Mouse (Mus musculus): ENCODE measurements around the gene Insl6. TPM values are rescaled to one million over a fixed set of nuclear protein-coding genes. Genes with fewer than 3 reads are reported as not detected.

Insl6 gene
- polyA plus RNA-seq (2014; fragmentation: Nextera tagmentation; extraction: Ambion mirVana): 1.8 and 2.6 TPM in 2 replicates

DNA sequence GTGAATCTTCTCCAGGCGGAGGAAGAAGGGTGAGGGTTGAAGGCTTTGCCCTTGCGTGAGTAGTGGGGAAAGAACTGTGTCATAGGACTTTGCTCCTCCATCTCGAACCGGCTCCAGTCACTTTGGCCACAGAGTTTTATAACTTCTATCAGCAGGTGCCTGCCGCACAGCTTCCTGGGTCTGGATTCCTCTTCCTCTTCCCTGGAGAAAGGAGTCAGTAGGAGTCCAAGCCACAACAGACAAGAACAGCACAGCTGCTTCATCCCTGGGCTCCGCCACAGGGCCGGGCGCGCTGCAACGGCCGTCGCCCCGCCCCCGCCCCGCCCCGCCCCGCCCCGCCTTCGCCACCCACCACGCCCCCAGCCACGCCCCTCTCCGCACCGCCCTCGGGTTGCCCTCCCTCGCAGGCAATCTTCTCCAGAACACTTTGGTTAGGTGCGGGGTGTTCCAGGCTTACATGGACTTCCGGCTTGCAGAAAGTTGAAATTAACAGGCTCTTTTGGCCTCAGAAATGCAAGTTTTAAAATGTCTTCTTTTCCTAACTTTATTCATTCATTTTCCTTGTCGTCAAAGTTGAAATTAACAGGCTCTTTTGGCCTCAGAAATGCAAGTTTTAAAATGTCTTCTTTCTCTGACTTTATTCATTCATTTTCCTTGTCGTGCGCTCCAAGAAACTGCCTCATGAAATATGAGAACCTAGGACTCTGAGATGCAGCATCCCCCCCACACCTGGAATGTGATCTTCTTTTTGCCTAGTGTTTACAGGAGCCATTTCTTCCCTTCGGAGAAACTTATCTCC is at the start of gene Insl6:
Gene Insl6, minus strand, starts transcription at position 304 of the 799 bp plus-strand sequence.
- WGBS: 1% methylated on average over 29 of the region's 31 CpGs
- peak within 1 kb of the TSS; percentile 42 for H3K9ac ChIP-seq
- no peak within 1 kb of the TSS for H3K27ac ChIP-seq (ENCODE audit: low read depth)

DNA sequence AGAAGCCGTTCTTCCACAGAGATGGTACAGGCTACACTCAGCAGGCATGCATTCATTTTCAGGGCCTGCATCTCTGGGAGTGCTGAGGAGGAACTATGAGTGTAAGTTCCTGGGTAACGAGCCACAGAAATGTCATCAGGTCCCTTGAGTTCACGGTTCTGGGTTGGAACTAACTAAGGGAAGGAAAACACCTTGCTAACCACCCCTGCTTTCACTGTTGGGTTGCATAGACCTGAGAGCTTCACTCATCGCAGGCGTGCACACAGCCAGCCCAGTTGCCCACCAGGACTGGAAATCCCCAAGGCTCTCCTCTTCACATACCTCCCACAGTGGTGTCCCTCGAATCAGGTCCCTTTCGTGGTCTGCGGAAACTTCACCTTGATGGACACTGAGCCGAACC is 49.8 kb upstream of the Insl6 start:
- TF ChIP-seq CTCF (IDR thresholded peaks at IDR 0.05; ENCODE audit: low read depth): no peak
- Histone ChIP-seq H3K27me3 (ENCODE audit: insufficient read depth, low read length) (no peaks in the 10 kb centered on the region), H3K27ac (ENCODE audit: low read depth) (no peak overlapping the region), H3K9me3 (ENCODE audit: low read depth, low read length) (no peaks in the 10 kb centered on the region), H3K4me2 (no peak overlapping the region), H3K36me3 (ENCODE audit: insufficient read depth) (no peaks in the 10 kb centered on the region), H3K4me1 (ENCODE audit: insufficient read depth) (no peaks in the 10 kb centered on the region), H3K4me3 (ENCODE audit: low read depth, low read length) (no peak overlapping the region), H3K9ac (no peak overlapping the region)
- ATAC-seq (ENCODE audit: insufficient read depth) (no peak), DNase-seq (no peak)
- 88% methylated on average over 9 of the region's 9 CpGs for WGBS

More for the DNA sequence above, at the start of gene Insl6:
- peak; percentile 79 for DNase-seq
- peak within 1 kb of the TSS; percentile 70 for H3K4me2 ChIP-seq
- no peaks in the 10 kb centered on the region for H3K9me3 ChIP-seq (ENCODE audit: low read depth, low read length)
- peak; percentile 97 for ATAC-seq (ENCODE audit: insufficient read depth)
- TF ChIP-seq CTCF (IDR thresholded peaks at IDR 0.05; ENCODE audit: low read depth): no peak
- H3K36me3 ChIP-seq (ENCODE audit: insufficient read depth): no peaks in the 10 kb centered on the region
- peak within 1 kb of the TSS; percentile 34 for H3K4me3 ChIP-seq (ENCODE audit: low read depth, low read length)
- H3K4me1 ChIP-seq (ENCODE audit: insufficient read depth): peaks cover 4% of the 10 kb centered on the region; the same call in 1 of the 2 replicates
- no peaks in the 10 kb centered on the region for H3K27me3 ChIP-seq (ENCODE audit: insufficient read depth, low read length)

DNA sequence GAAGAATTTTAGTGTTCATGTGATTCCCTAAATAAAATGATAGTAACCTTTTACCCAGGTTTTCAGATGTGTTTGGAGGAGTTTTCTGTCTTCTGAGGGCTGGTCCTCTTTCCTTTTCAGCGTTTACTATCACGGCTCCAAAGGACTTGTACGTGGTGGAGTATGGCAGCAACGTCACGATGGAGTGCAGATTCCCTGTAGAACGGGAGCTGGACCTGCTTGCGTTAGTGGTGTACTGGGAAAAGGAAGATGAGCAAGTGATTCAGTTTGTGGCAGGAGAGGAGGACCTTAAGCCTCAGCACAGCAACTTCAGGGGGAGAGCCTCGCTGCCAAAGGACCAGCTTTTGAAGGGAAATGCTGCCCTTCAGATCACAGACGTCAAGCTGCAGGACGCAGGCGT is 48.3 kb upstream of the Insl6 start:
- Histone ChIP-seq H3K9ac (no peak overlapping the region), H3K27ac (ENCODE audit: low read depth) (no peak overlapping the region), H3K9me3 (ENCODE audit: low read depth, low read length) (no peaks in the 10 kb centered on the region), H3K27me3 (ENCODE audit: insufficient read depth, low read length) (no peaks in the 10 kb centered on the region), H3K4me1 (ENCODE audit: insufficient read depth) (no peaks in the 10 kb centered on the region), H3K4me2 (peak overlapping the region; percentile 51), H3K36me3 (ENCODE audit: insufficient read depth) (no peaks in the 10 kb centered on the region), H3K4me3 (ENCODE audit: low read depth, low read length) (0 out of 2 replicates have a peak overlapping the region, but pooled peaks have one; percentile 6)
- ATAC-seq (ENCODE audit: insufficient read depth) (no peak), DNase-seq (no peak)
- no peak for TF ChIP-seq CTCF (IDR thresholded peaks at IDR 0.05; ENCODE audit: low read depth)
- WGBS: 24% methylated on average over 11 of the region's 11 CpGs

DNA sequence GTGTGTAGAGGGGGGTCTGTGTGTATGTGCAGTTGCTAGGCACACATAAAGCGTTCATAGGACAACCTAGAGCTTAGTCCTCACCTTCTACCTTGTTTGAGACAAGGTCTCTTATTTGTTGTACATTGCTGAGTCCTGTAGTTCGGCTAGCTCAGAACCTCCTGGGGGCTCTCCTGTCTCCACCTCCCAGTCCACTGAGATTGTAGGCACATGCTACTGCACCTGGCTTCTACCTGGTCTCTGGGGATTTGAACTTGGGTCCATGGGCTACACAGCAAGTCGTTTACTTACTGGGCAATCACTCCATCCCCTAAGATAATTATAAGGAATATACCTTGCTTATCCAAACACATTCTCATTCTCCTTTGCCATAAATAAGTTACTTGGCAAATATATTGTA is 47.5 kb upstream of the Insl6 start:
- H3K9ac ChIP-seq: no peak overlapping the region
- no peak overlapping the region for H3K4me2 ChIP-seq
- DNase-seq (no peak), ATAC-seq (ENCODE audit: insufficient read depth) (no peak)
- H3K4me3 ChIP-seq (ENCODE audit: low read depth, low read length): no peak overlapping the region
- H3K36me3 ChIP-seq (ENCODE audit: insufficient read depth): no peaks in the 10 kb centered on the region
- no peak overlapping the region for H3K27ac ChIP-seq (ENCODE audit: low read depth)
- no peak for TF ChIP-seq CTCF (IDR thresholded peaks at IDR 0.05; ENCODE audit: low read depth)
- WGBS: 86% methylated on average over 3 of the region's 3 CpGs
- no peaks in the 10 kb centered on the region for H3K27me3 ChIP-seq (ENCODE audit: insufficient read depth, low read length)
- H3K9me3 ChIP-seq (ENCODE audit: low read depth, low read length): no peaks in the 10 kb centered on the region
- no peaks in the 10 kb centered on the region for H3K4me1 ChIP-seq (ENCODE audit: insufficient read depth)

- WGBS: 61% methylated on average over 4 of the region's 4 CpGs
These were observed 47.0 kb upstream of the Insl6 start for GRCm38 (mm10) chr19:29372138-29372537.

DNA sequence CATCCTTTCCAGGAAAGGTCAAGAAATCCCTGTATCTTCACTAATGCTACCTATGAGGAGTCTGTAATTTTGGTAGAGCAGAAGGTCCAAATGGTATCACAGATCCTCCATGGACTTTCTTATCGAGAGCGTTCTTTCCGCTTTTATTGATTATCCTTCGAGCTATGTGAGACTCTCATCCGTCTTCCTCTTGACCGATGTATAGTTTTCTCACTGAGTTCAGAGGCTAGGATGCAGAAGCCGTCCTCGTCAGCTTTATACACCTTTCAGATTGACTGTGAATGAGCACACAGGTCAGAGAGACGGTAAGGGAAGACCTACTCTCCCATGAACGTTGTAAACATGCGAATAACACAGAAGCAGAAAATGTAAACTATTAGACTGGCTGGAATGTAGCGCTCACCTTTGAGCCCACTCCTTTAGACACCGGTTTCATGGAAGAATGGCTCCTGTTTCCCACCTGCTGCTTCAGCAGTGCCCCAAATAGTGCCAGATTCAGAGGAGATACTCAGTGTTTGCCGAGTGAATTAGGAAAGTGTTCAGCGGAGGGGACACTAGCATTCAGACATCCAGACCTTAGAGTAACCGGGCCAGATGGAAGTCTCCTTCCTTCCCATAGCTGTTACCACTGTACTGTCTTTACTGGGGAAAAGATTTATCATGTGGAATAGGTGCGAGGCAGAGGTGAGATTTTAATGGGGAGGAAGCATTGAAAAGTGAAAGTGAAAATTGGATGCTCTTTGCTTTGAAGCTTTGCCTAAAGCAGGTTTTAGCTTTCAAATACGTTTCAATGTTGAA is 46.3 kb upstream of the Insl6 start:
- Histone ChIP-seq H3K9me3 (ENCODE audit: low read depth, low read length) (no peaks in the 10 kb centered on the region), H3K4me2 (no peak overlapping the region), H3K4me1 (ENCODE audit: insufficient read depth) (0 out of 2 replicates have a peak, but pooled peaks cover 2% of the 10 kb centered on the region), H3K9ac (no peak overlapping the region), H3K27ac (ENCODE audit: low read depth) (no peak overlapping the region), H3K36me3 (ENCODE audit: insufficient read depth) (no peaks in the 10 kb centered on the region), H3K4me3 (ENCODE audit: low read depth, low read length) (no peak overlapping the region), H3K27me3 (ENCODE audit: insufficient read depth, low read length) (no peaks in the 10 kb centered on the region)
- no peak for TF ChIP-seq CTCF (IDR thresholded peaks at IDR 0.05; ENCODE audit: low read depth)
- DNase-seq (no peak), ATAC-seq (ENCODE audit: insufficient read depth) (no peak)
- WGBS: 64% methylated on average over 18 of the region's 18 CpGs

More at GRCm38 (mm10) chr19:29372138-29372537, 47.0 kb upstream of the Insl6 start:
- no peaks in the 10 kb centered on the region for H3K4me1 ChIP-seq (ENCODE audit: insufficient read depth)
- no peak for TF ChIP-seq CTCF (IDR thresholded peaks at IDR 0.05; ENCODE audit: low read depth)
- no peaks in the 10 kb centered on the region for H3K9me3 ChIP-seq (ENCODE audit: low read depth, low read length)
- no peak overlapping the region for H3K4me2 ChIP-seq
- peak; percentile 28 for DNase-seq
- ATAC-seq (ENCODE audit: insufficient read depth): no peak
- no peak overlapping the region for H3K4me3 ChIP-seq (ENCODE audit: low read depth, low read length)
- H3K27me3 ChIP-seq (ENCODE audit: insufficient read depth, low read length): no peaks in the 10 kb centered on the region
- H3K9ac ChIP-seq: no peak overlapping the region
- H3K36me3 ChIP-seq (ENCODE audit: insufficient read depth): no peaks in the 10 kb centered on the region
- no peak overlapping the region for H3K27ac ChIP-seq (ENCODE audit: low read depth)
